Mouse (Mus musculus) lung, embryonic 15.5 days (tissue): ENCODE measurements around the gene Gm45808. TPM values are rescaled to one million over a fixed set of nuclear protein-coding genes. Genes with fewer than 3 reads are reported as not detected.
A peak's percentile ranks its signal among the peaks of the same experiment; 100 is the strongest.

Source experiments
- ATAC-seq: fragments of 200-750 bp; cut with Nextera tagmentation; 2 replicates; pipeline ENCODE4 v1.8.0; 2017; ENCODE audit warnings: moderate number of reproducible peaks, borderline replicate concordance; ENCODE audit not compliant: low FRiP score, low TSS enrichment; ENCODE audit errors: extremely low read depth
- H3K27ac ChIP-seq: fragments of 300-500 bp; sonication (generic); 2 replicates; pipeline ENCODE4 v1.5.1; 2015; ENCODE audit warnings: moderate library complexity, mild to moderate bottlenecking, inconsistent platforms
- H3K27me3 ChIP-seq: fragments of 300-500 bp; sonication (generic); 2 replicates; pipeline ENCODE4 v1.6.1; 2015; ENCODE audit warnings: inconsistent platforms
- H3K36me3 ChIP-seq: fragments of 300-500 bp; sonication (generic); 2 replicates; pipeline ENCODE4 v1.6.1; 2015; ENCODE audit warnings: inconsistent platforms
- H3K4me1 ChIP-seq: fragments of 300-500 bp; sonication (generic); 2 replicates; pipeline ENCODE4 v1.6.1; 2015; ENCODE audit warnings: inconsistent platforms
- H3K4me2 ChIP-seq: fragments of 300-500 bp; sonication (generic); 2 replicates; pipeline ENCODE4 v1.6.1; 2015; ENCODE audit warnings: inconsistent platforms, mild to moderate bottlenecking, moderate library complexity
- H3K4me3 ChIP-seq: fragments of 300-500 bp; sonication (generic); 2 replicates; pipeline ENCODE4 v1.5.1; 2015; ENCODE audit warnings: mild to moderate bottlenecking, inconsistent platforms
- H3K9ac ChIP-seq: fragments of 300-500 bp; sonication (generic); 2 replicates; pipeline ENCODE4 v1.6.1; 2015; ENCODE audit warnings: inconsistent platforms
- H3K9me3 ChIP-seq: fragments of 300-500 bp; sonication (generic); 2 replicates; pipeline ENCODE4 v1.6.1; 2016; ENCODE audit warnings: inconsistent platforms
- WGBS: fragments of 180-500 bp; shearing (Covaris S2); methylation state at CpG from one replicate; pipeline ENCODE4 v1.1.7; 2015; 5-methylcytosine and 5-hydroxymethylcytosine counted together
- polyA plus RNA-seq: library from polyadenylated mRNA; unstranded; fragments of >200 nt; fragmentation: Nextera tagmentation; extraction: Ambion mirVana; gene quantifications from 2 replicates; pipeline ENCODE4 v1.2.1, GENCODE M21; 2015

The Gm45808 gene
- polyA plus RNA-seq, 1 experiment from 2014 or later = not detected

GRCm38 (mm10) chr7:45437046-45437445, 49.6 kb downstream of the Gm45808 start:
- Histone ChIP-seq H3K27ac (no peak overlapping the region), H3K4me1 (peaks cover 40% of the 10 kb centered on the region), H3K4me3 (no peak overlapping the region), H3K36me3 (peaks cover 22% of the 10 kb centered on the region), H3K27me3 (no peaks in the 10 kb centered on the region), H3K9me3 (no peaks in the 10 kb centered on the region), H3K4me2 (0 out of 2 replicates have a peak overlapping the region, but pooled peaks have one; percentile 4), H3K9ac (no peak overlapping the region)
- WGBS = 42% methylated on average over 6 of the region's 6 CpGs
- ATAC-seq = no peak

- H3K4me3 ChIP-seq = no peak overlapping the region
- peak overlapping the region; percentile 56; the same call in 1 of the 2 replicates for H3K4me2 ChIP-seq
- peak overlapping the region; percentile 58 for H3K9ac ChIP-seq
- WGBS = 76% methylated on average over 5 of the region's 5 CpGs
- H3K27ac ChIP-seq = no peak overlapping the region
- H3K4me1 ChIP-seq = peaks cover 40% of the 10 kb centered on the region
- H3K36me3 ChIP-seq = peaks cover 25% of the 10 kb centered on the region
- no peaks in the 10 kb centered on the region for H3K9me3 ChIP-seq
- no peak for ATAC-seq
- no peaks in the 10 kb centered on the region for H3K27me3 ChIP-seq
Measured at GRCm38 (mm10) chr7:45436444-45436843, 50.2 kb downstream of the Gm45808 start.

GRCm38 (mm10) chr7:45435038-45435437, 51.6 kb downstream of the Gm45808 start:
- Histone ChIP-seq H3K36me3 (peaks cover 30% of the 10 kb centered on the region), H3K27me3 (no peaks in the 10 kb centered on the region), H3K27ac (peak overlapping the region; percentile 81), H3K9ac (peak overlapping the region; percentile 58), H3K9me3 (no peaks in the 10 kb centered on the region), H3K4me2 (peak overlapping the region; percentile 56), H3K4me3 (peak overlapping the region; percentile 79), H3K4me1 (peaks cover 40% of the 10 kb centered on the region)
- no peak; the same call in 1 of the 2 replicates for ATAC-seq
- under 1% methylated on average over 16 of the region's 16 CpGs for WGBS

- under 1% methylated on average over 45 of the region's 45 CpGs for WGBS
- peak within 1 kb of the TSS; percentile 86 for H3K27ac ChIP-seq
- no peaks in the 10 kb centered on the region for H3K9me3 ChIP-seq
- H3K36me3 ChIP-seq = peaks cover 30% of the 10 kb centered on the region
- ATAC-seq = peak; percentile 97
- H3K4me1 ChIP-seq = peaks cover 40% of the 10 kb centered on the region
- H3K9ac ChIP-seq = peak within 1 kb of the TSS; percentile 90
- H3K4me2 ChIP-seq = peak within 1 kb of the TSS; percentile 91
- H3K4me3 ChIP-seq = peak within 1 kb of the TSS; percentile 79
- no peaks in the 10 kb centered on the region for H3K27me3 ChIP-seq
Measured at GRCm38 (mm10) chr7:45434203-45435015, 52.2 kb downstream of the Gm45808 start, which contains the start of gene Gys1. Gene Gys1, plus strand, starts transcription at chr7:45434844.

- Histone ChIP-seq H3K27ac (peak overlapping the region; percentile 86), H3K9ac (peak overlapping the region; percentile 90), H3K27me3 (no peaks in the 10 kb centered on the region), H3K4me1 (peaks cover 40% of the 10 kb centered on the region), H3K9me3 (no peaks in the 10 kb centered on the region), H3K4me2 (peak overlapping the region; percentile 91), H3K4me3 (peak overlapping the region; percentile 79), H3K36me3 (peaks cover 32% of the 10 kb centered on the region)
- no peak for ATAC-seq
- WGBS = 0% methylated on average over 7 of the region's 7 CpGs
Measured at GRCm38 (mm10) chr7:45433835-45434202, 52.8 kb downstream of the Gm45808 start.

- no peak overlapping the region for H3K27ac ChIP-seq
- H3K27me3 ChIP-seq = no peaks in the 10 kb centered on the region
- peaks cover 81% of the 10 kb centered on the region for H3K36me3 ChIP-seq
- WGBS = 81% methylated on average over 8 of the region's 8 CpGs
- H3K4me3 ChIP-seq = no peak overlapping the region
- H3K9ac ChIP-seq = no peak overlapping the region
- no peak for ATAC-seq
- no peaks in the 10 kb centered on the region for H3K9me3 ChIP-seq
- no peaks in the 10 kb centered on the region for H3K4me1 ChIP-seq
- H3K4me2 ChIP-seq = no peak overlapping the region
Measured at GRCm38 (mm10) chr7:45426556-45426955, 60.1 kb downstream of the Gm45808 start.

- Histone ChIP-seq H3K9ac (no peak overlapping the region), H3K27ac (no peak overlapping the region), H3K9me3 (no peaks in the 10 kb centered on the region), H3K36me3 (peaks cover 47% of the 10 kb centered on the region), H3K4me1 (peaks cover 21% of the 10 kb centered on the region), H3K4me3 (no peak overlapping the region), H3K27me3 (peaks cover 43% of the 10 kb centered on the region), H3K4me2 (no peak overlapping the region)
- ATAC-seq = no peak
- WGBS = 92% methylated on average over 14 of the region's 14 CpGs
Measured at GRCm38 (mm10) chr7:45421194-45421593, 65.4 kb downstream of the Gm45808 start.

GRCm38 (mm10) chr7:45420615-45420919, 66.0 kb downstream of the Gm45808 start, which contains the start of gene Lhb:
Gene Lhb, plus strand, starts transcription at chr7:45420820.
- WGBS = 60% methylated on average over 6 of the region's 6 CpGs
- H3K9ac ChIP-seq = no peak within 1 kb of the TSS
- 0 out of 2 replicates have a peak within 1 kb of the TSS, but pooled peaks have one; percentile 7 for H3K27ac ChIP-seq
- ATAC-seq = no peak
- H3K9me3 ChIP-seq = no peaks in the 10 kb centered on the region
- peak within 1 kb of the TSS; percentile 22 for H3K4me2 ChIP-seq
- peaks cover 27% of the 10 kb centered on the region for H3K4me1 ChIP-seq
- H3K27me3 ChIP-seq = peaks cover 49% of the 10 kb centered on the region
- peaks cover 44% of the 10 kb centered on the region for H3K36me3 ChIP-seq
- H3K4me3 ChIP-seq = no peak within 1 kb of the TSS

GRCm38 (mm10) chr7:45419859-45420614, 66.6 kb downstream of the Gm45808 start:
- no peak overlapping the region for H3K9ac ChIP-seq
- peak overlapping the region; percentile 22 for H3K4me2 ChIP-seq
- no peaks in the 10 kb centered on the region for H3K9me3 ChIP-seq
- 12% methylated on average over 27 of the region's 27 CpGs for WGBS
- H3K36me3 ChIP-seq = peaks cover 40% of the 10 kb centered on the region
- no peak for ATAC-seq
- H3K4me1 ChIP-seq = peaks cover 31% of the 10 kb centered on the region
- H3K27ac ChIP-seq = 0 out of 2 replicates have a peak overlapping the region, but pooled peaks have one; percentile 7
- H3K4me3 ChIP-seq = no peak overlapping the region
- peaks cover 54% of the 10 kb centered on the region for H3K27me3 ChIP-seq

GRCm38 (mm10) chr7:45417962-45418492, 68.6 kb downstream of the Gm45808 start:
- no peak overlapping the region for H3K27ac ChIP-seq
- H3K4me3 ChIP-seq = no peak overlapping the region
- no peak for ATAC-seq
- peaks cover 20% of the 10 kb centered on the region for H3K36me3 ChIP-seq
- 11% methylated on average over 13 of the region's 13 CpGs for WGBS
- peaks cover 45% of the 10 kb centered on the region for H3K4me1 ChIP-seq
- H3K9me3 ChIP-seq = no peaks in the 10 kb centered on the region
- peaks cover 74% of the 10 kb centered on the region for H3K27me3 ChIP-seq
- H3K4me2 ChIP-seq = no peak overlapping the region
- H3K9ac ChIP-seq = no peak overlapping the region
